Mouse (Mus musculus) liver, postnatal 0 days (tissue): ENCODE measurements around the gene Ensa. TPM values are rescaled to one million over a fixed set of nuclear protein-coding genes. Genes with fewer than 3 reads are reported as not detected.

Experiments used
- ATAC-seq: fragments of 200-750 bp; cut with Nextera tagmentation; 2 replicates; pipeline ENCODE4 v1.8.0; 2017; ENCODE audit warnings: mild to moderate bottlenecking, moderate library complexity
- DNase-seq: peaks from one replicate; pipeline ENCODE4 v3.0.0-alpha.2; 2016
- H3K27ac ChIP-seq: fragments of 300-500 bp; sonication (generic); 2 replicates; pipeline ENCODE4 v1.5.1; 2014; ENCODE audit warnings: antibody characterized with exemption, moderate library complexity, mild to moderate bottlenecking, low read depth
- H3K27me3 ChIP-seq: fragments of 300-500 bp; sonication (generic); 2 replicates; pipeline ENCODE4 v1.6.1; 2014; ENCODE audit warnings: low read length, control low read depth, mixed read lengths; ENCODE audit not compliant: insufficient read depth
- H3K36me3 ChIP-seq: fragments of 300-500 bp; sonication (generic); replicated peaks from 2 replicates; pipeline ENCODE4 v1.6.1; 2014; ENCODE audit warnings: mild to moderate bottlenecking, control low read depth, low read length, moderate library complexity, mixed read lengths; ENCODE audit not compliant: insufficient read depth
- H3K4me1 ChIP-seq: fragments of 300-500 bp; sonication (generic); 2 replicates; pipeline ENCODE4 v1.6.1; 2014; ENCODE audit warnings: antibody characterized with exemption, mild to moderate bottlenecking, control low read depth; ENCODE audit not compliant: insufficient read depth
- H3K4me2 ChIP-seq: fragments of 300-500 bp; sonication (generic); 2 replicates; pipeline ENCODE4 v1.6.1; 2014; ENCODE audit warnings: low read depth, mild to moderate bottlenecking, low read length, moderate library complexity, mixed read lengths
- H3K4me3 ChIP-seq: fragments of 300-500 bp; sonication (generic); 2 replicates; pipeline ENCODE4 v1.5.1; 2014; ENCODE audit warnings: low read depth, low read length
- H3K9ac ChIP-seq: fragments of 300-500 bp; sonication (generic); replicated peaks from 2 replicates; pipeline ENCODE4 v1.6.1; 2014; ENCODE audit warnings: mild to moderate bottlenecking, moderate library complexity
- H3K9me3 ChIP-seq: fragments of 300-500 bp; sonication (generic); 2 replicates; pipeline ENCODE4 v1.6.1; 2016; ENCODE audit warnings: mild to moderate bottlenecking, control low read depth, low read length, mixed read lengths
- CTCF ChIP-seq: sonication (generic); IDR thresholded peaks from 2 replicates; pipeline ENCODE4 v1.5.1; 2016; ENCODE audit warnings: antibody characterized with exemption, low read depth
- EP300 ChIP-seq: IDR thresholded peaks from 2 replicates; pipeline ENCODE4 v1.6.1; 2016; ENCODE audit warnings: antibody characterized with exemption, low read depth, mild to moderate bottlenecking
- WGBS: fragments of 180-500 bp; shearing (Covaris S2); extraction: QIAGEN DNeasy Blood & Tissue Kit; methylation state at CpG from one replicate; pipeline ENCODE4 v1.1.7; 2014; ENCODE audit not compliant: insufficient replicate concordance; 5-methylcytosine and 5-hydroxymethylcytosine counted together
- polyA plus RNA-seq: library from polyadenylated mRNA; unstranded; fragments of >200 nt; fragmentation: Nextera tagmentation; extraction: Ambion mirVana; gene quantifications from 2 replicates; pipeline ENCODE4 v1.2.1, GENCODE M21; 2015

Gene Ensa
- polyA plus RNA-seq, 1 experiment from 2014 or later: 23.9 TPM

GRCm38 (mm10) chr3:95660788-95661478 lies 36.1 kb downstream of the Ensa start:
- Histone ChIP-seq H3K27ac (peak overlapping the region; percentile 99), H3K9me3 (no peaks in the 10 kb centered on the region), H3K9ac (peak overlapping the region; percentile 99), H3K36me3 (peaks cover 42% of the 10 kb centered on the region), H3K4me3 (peak overlapping the region; percentile 99), H3K27me3 (no peaks in the 10 kb centered on the region), H3K4me1 (peaks cover 54% of the 10 kb centered on the region), H3K4me2 (peak overlapping the region; percentile 78)
- no peak for DNase-seq
- no peak for ATAC-seq
- no peak for TF ChIP-seq CTCF
- no peak for TF ChIP-seq EP300
- 20% methylated on average over 2 of the region's 2 CpGs for WGBS

GRCm38 (mm10) chr3:95661945-95662715 lies 37.3 kb downstream of the Ensa start:
- Histone ChIP-seq H3K4me3 (peak overlapping the region; percentile 99), H3K27ac (peak overlapping the region; percentile 99), H3K4me1 (peaks cover 66% of the 10 kb centered on the region), H3K9me3 (no peaks in the 10 kb centered on the region), H3K4me2 (peak overlapping the region; percentile 78), H3K36me3 (peaks cover 42% of the 10 kb centered on the region), H3K9ac (peak overlapping the region; percentile 35; the same call in 1 of the 2 replicates), H3K27me3 (no peaks in the 10 kb centered on the region)
- DNase-seq: no peak
- WGBS: 18% methylated on average over 7 of the region's 7 CpGs
- TF ChIP-seq CTCF (no peak), EP300 (peak; percentile 38)
- ATAC-seq: no peak

- Histone ChIP-seq H3K9me3 (no peaks in the 10 kb centered on the region), H3K27ac (peak overlapping the region; percentile 99), H3K4me1 (peaks cover 66% of the 10 kb centered on the region), H3K27me3 (no peaks in the 10 kb centered on the region), H3K4me3 (peak overlapping the region; percentile 99; the same call in 1 of the 2 replicates), H3K9ac (peak overlapping the region; percentile 35; the same call in 1 of the 2 replicates), H3K4me2 (peak overlapping the region; percentile 78), H3K36me3 (peaks cover 42% of the 10 kb centered on the region)
- WGBS: 65% methylated on average over 7 of the region's 7 CpGs
- TF ChIP-seq CTCF: no peak
- no peak for TF ChIP-seq EP300
- ATAC-seq (no peak), DNase-seq (no peak)
These were observed 38.1 kb downstream of the Ensa start for GRCm38 (mm10) chr3:95662724-95663449.

GRCm38 (mm10) chr3:95663486-95663885 lies 38.7 kb downstream of the Ensa start:
- Histone ChIP-seq H3K4me3 (no peak overlapping the region), H3K9ac (no peak overlapping the region; the same call in 1 of the 2 replicates), H3K36me3 (peaks cover 42% of the 10 kb centered on the region), H3K27ac (peak overlapping the region; percentile 91), H3K4me2 (peak overlapping the region; percentile 78), H3K9me3 (no peaks in the 10 kb centered on the region), H3K4me1 (peaks cover 70% of the 10 kb centered on the region), H3K27me3 (no peaks in the 10 kb centered on the region)
- TF ChIP-seq EP300: no peak
- no peak for TF ChIP-seq CTCF
- ATAC-seq (no peak), DNase-seq (no peak)
- WGBS: 66% methylated on average over 2 of the region's 2 CpGs

- ATAC-seq (no peak), DNase-seq (no peak)
- peaks cover 72% of the 10 kb centered on the region for H3K4me1 ChIP-seq
- H3K9me3 ChIP-seq: no peaks in the 10 kb centered on the region
- H3K4me3 ChIP-seq: no peak overlapping the region
- peak overlapping the region; percentile 78; the same call in 1 of the 2 replicates for H3K4me2 ChIP-seq
- 86% methylated on average over 3 of the region's 3 CpGs for WGBS
- peak overlapping the region; percentile 91 for H3K27ac ChIP-seq
- H3K9ac ChIP-seq: 0 out of 2 replicates have a peak overlapping the region, but pooled peaks have one; percentile 5
- no peak for TF ChIP-seq EP300
- TF ChIP-seq CTCF: no peak
- peaks cover 42% of the 10 kb centered on the region for H3K36me3 ChIP-seq
- no peaks in the 10 kb centered on the region for H3K27me3 ChIP-seq
These were observed 39.3 kb downstream of the Ensa start for GRCm38 (mm10) chr3:95663969-95664608.
